8 mouse cellular contexts compared by ENCODE assay signal in genomic region chrX:20364391-20365365, GRCm38 (mm10). TPM values are rescaled to one million over a fixed set of nuclear protein-coding genes. Genes with fewer than 3 reads are reported as not detected.
DNase-seq lines count a peak whose midpoint lies in the region; ATAC-seq and TF ChIP-seq lines count a peak whose summit lies in the region.

Gene Rp2, plus strand, starts transcription at chrX:20364481.

- TF ChIP-seq POLR2A in olfactory bulb, adult 2 months (IDR thresholded peaks at IDR 0.05; ENCODE audit: insufficient read depth, low read depth, low read length) = 0 out of 2 replicates have a peak, but pooled peaks have one; percentile 47
- 0 out of 2 replicates have a peak, but pooled peaks have one; percentile 56 for TF ChIP-seq POLR2A in thymus, adult 2 months (IDR thresholded peaks at IDR 0.05; ENCODE audit: control insufficient read depth, extremely low read depth, insufficient read depth, low read length, poor library complexity)

- no peaks in the 10 kb centered on the region for H3K27me3 ChIP-seq in forebrain, embryonic 15.5 days
- H3K27me3 ChIP-seq in lung, embryonic 14.5 days (ENCODE audit: insufficient read depth, low read length) = no peaks in the 10 kb centered on the region
- no peaks in the 10 kb centered on the region for H3K27me3 ChIP-seq in thymus, adult 2 months (ENCODE audit: control insufficient read depth, insufficient read depth, low read length)

- intact Hi-C loops in heart, postnatal 25 days (cut with DNase I) = loop anchor here (5.0 kb wide), 1 partner anchor 198 kb away; no protein-coding TSS in a partner anchor

- H3K4me3 ChIP-seq in ES-E14 (ENCODE audit: insufficient read depth in 1 of 2, low read depth in 1 of 2, low read length in 2 of 2, poor library complexity in 1 of 2, severe bottlenecking in 1 of 2) = peak within 1 kb of the TSS; percentile 86 to 96
- H3K4me3 ChIP-seq in forebrain, embryonic 15.5 days = peak within 1 kb of the TSS; percentile 65
- peak within 1 kb of the TSS; percentile 74 for H3K4me3 ChIP-seq in layer of hippocampus, adult 2 months
- peak within 1 kb of the TSS; percentile 59 for H3K4me3 ChIP-seq in lung, embryonic 14.5 days (ENCODE audit: low read depth, low read length)
- peak within 1 kb of the TSS; percentile 75 for H3K4me3 ChIP-seq in olfactory bulb, adult 2 months (ENCODE audit: insufficient read depth, low read depth, low read length)
- H3K4me3 ChIP-seq in thymus, adult 2 months (ENCODE audit: control insufficient read depth, insufficient read depth, low read length) = peak within 1 kb of the TSS; percentile 99

- H3K4me2 ChIP-seq in forebrain, embryonic 15.5 days (replicated peaks) = peak within 1 kb of the TSS; percentile 57
- H3K4me2 ChIP-seq in lung, embryonic 14.5 days = peak within 1 kb of the TSS; percentile 57

- no peak within 1 kb of the TSS for H3K27ac ChIP-seq in ES-E14 (ENCODE audit: insufficient read depth, low read depth, low read length, poor library complexity, severe bottlenecking)
- peak within 1 kb of the TSS; percentile 48; the same call in 1 of the 2 replicates for H3K27ac ChIP-seq in forebrain, embryonic 15.5 days (replicated peaks)
- peak within 1 kb of the TSS; percentile 84 for H3K27ac ChIP-seq in layer of hippocampus, adult 2 months
- H3K27ac ChIP-seq in lung, embryonic 14.5 days (ENCODE audit: low read depth) = peak within 1 kb of the TSS; percentile 72
- 0 out of 2 replicates have a peak within 1 kb of the TSS, but pooled peaks have one; percentile 33 for H3K27ac ChIP-seq in olfactory bulb, adult 2 months (ENCODE audit: insufficient read depth, low read depth, low read length)
- H3K27ac ChIP-seq in thymus, adult 2 months (ENCODE audit: control insufficient read depth, insufficient read depth, low read length) = no peak within 1 kb of the TSS

- H3K9ac ChIP-seq in ES-E14 (ENCODE audit: insufficient read depth, low read depth, low read length, poor library complexity, severe bottlenecking) = peak within 1 kb of the TSS; percentile 80
- peak within 1 kb of the TSS; percentile 73 for H3K9ac ChIP-seq in forebrain, embryonic 15.5 days (replicated peaks)
- H3K9ac ChIP-seq in lung, embryonic 14.5 days = peak within 1 kb of the TSS; percentile 62

- peak; percentile 100 for ATAC-seq in forebrain, embryonic 15.5 days (replicated peaks)
- ATAC-seq in lung, embryonic 14.5 days (ENCODE audit: insufficient read depth) = peak; percentile 100

- H3K9me3 ChIP-seq in ES-E14 (ENCODE audit: control insufficient read depth, insufficient read depth, low read depth, low read length) = no peaks in the 10 kb centered on the region
- no peaks in the 10 kb centered on the region for H3K9me3 ChIP-seq in forebrain, embryonic 15.5 days
- H3K9me3 ChIP-seq in lung, embryonic 14.5 days (ENCODE audit: low read depth, low read length) = no peaks in the 10 kb centered on the region

- in situ Hi-C loops in ES-E14 (cut with MboI; ENCODE audit: low sequenced_read_pairs in 2 of 2, unreplicated experiment in 2 of 2) = no loop called here

- TF ChIP-seq CTCF in layer of hippocampus, adult 2 months (conservative IDR thresholded peaks at IDR 0.05) = no peak
- TF ChIP-seq CTCF in lung, embryonic 14.5 days (IDR thresholded peaks at IDR 0.05; ENCODE audit: low read depth) = no peak
- no peak for TF ChIP-seq CTCF in olfactory bulb, adult 2 months (IDR thresholded peaks at IDR 0.05; ENCODE audit: insufficient read depth, low read depth, low read length)
- no peak for TF ChIP-seq CTCF in thymus, adult 2 months (IDR thresholded peaks at IDR 0.05; ENCODE audit: borderline replicate concordance, control insufficient read depth, extremely low read depth, insufficient read depth, low read length, poor library complexity)

- DNase-seq in ES-E14 (ENCODE audit: low read depth, low spot score) = peak; percentile 72
- DNase-seq in cerebellum, adult 11-12 months = peak; percentile 87
- DNase-seq in heart, postnatal 25 days (ENCODE audit: low spot score) = peak; percentile 75
- DNase-seq in layer of hippocampus, adult 2 months (ENCODE audit: low spot score in 2 of 2) = peak; percentile 69 to 82
- peak; percentile 86 for DNase-seq in lung, embryonic 14.5 days
- peak; percentile 80 for DNase-seq in thymus, adult 2 months

- H3K4me1 ChIP-seq in ES-E14 (ENCODE audit: control insufficient read depth in 2 of 2, insufficient read depth in 2 of 2, low read length in 2 of 2, poor library complexity in 1 of 2) = no peaks in the 10 kb centered on the region
- 0 out of 2 replicates have a peak, but pooled peaks cover 4% of the 10 kb centered on the region for H3K4me1 ChIP-seq in forebrain, embryonic 15.5 days
- H3K4me1 ChIP-seq in lung, embryonic 14.5 days (ENCODE audit: insufficient read depth) = no peaks in the 10 kb centered on the region
- H3K4me1 ChIP-seq in olfactory bulb, adult 2 months (ENCODE audit: control insufficient read depth, insufficient read depth, low read length) = no peaks in the 10 kb centered on the region
- H3K4me1 ChIP-seq in thymus, adult 2 months (replicated peaks; ENCODE audit: control insufficient read depth, insufficient read depth, low read length) = no peaks in the 10 kb centered on the region; the same call in 1 of the 2 replicates

- WGBS in forebrain, embryonic 15.5 days = 14% methylated on average over 35 of the region's 35 CpGs
- 7% methylated on average over 35 of the region's 35 CpGs for WGBS in lung, embryonic 14.5 days
- 13% methylated on average over 35 of the region's 35 CpGs for WGBS in olfactory bulb, adult 2 months
- 3% methylated on average over 34 of the region's 35 CpGs for WGBS in thymus, adult 2 months

- no peaks in the 10 kb centered on the region for H3K36me3 ChIP-seq in ES-E14 (ENCODE audit: control insufficient read depth, insufficient read depth, low read length, poor library complexity, severe bottlenecking)
- H3K36me3 ChIP-seq in forebrain, embryonic 15.5 days = no peaks in the 10 kb centered on the region
- H3K36me3 ChIP-seq in lung, embryonic 14.5 days (ENCODE audit: insufficient read depth) = no peaks in the 10 kb centered on the region
- H3K36me3 ChIP-seq in thymus, adult 2 months (ENCODE audit: control insufficient read depth, insufficient read depth, low read length) = no peaks in the 10 kb centered on the region

TF ChIP-seq in ES-E14, 5 proteins besides CTCF, POLR2A, EP300 and RAD21:
- TF ChIP-seq CHD2 (IDR thresholded peaks at IDR 0.05; ENCODE audit: low read depth, low read length) (peak; percentile 36; the same call in 1 of the 2 replicates), HCFC1 (IDR thresholded peaks at IDR 0.05; ENCODE audit: borderline replicate concordance, insufficient read depth, low read length) (no peak)

RNA-seq across cellular contexts. Expression of gene Rp2, which starts in this region (rescaled TPM):
- total RNA-seq in ES-E14 (2012; rRNA removed) = 17.9 and 22.3 TPM in 2 replicates
- 18.5 and 18.9 TPM in 2 replicates for polyA plus RNA-seq in forebrain, embryonic 15.5 days (2015; fragmentation: Nextera tagmentation; extraction: Ambion mirVana)
- 10 to 100 TPM; 10.6 TPM for total RNA-seq in heart, postnatal 25 days (2021)
- total RNA-seq in layer of hippocampus, adult 2 months (2021) = 10 to 100 TPM; 16.8 to 17.1 TPM
- polyA plus RNA-seq in lung, embryonic 14.5 days (2014; fragmentation: Nextera tagmentation; extraction: Ambion mirVana) = 21.6 and 22.9 TPM in 2 replicates
- polyA plus RNA-seq in olfactory bulb, adult 2 months (2012; ENCODE audit: insufficient read depth, insufficient read length, low replicate concordance, missing spikeins) = not detected in 2 replicates
- polyA plus RNA-seq in thymus, adult 2 months (2012; rRNA removed) = 8.1 TPM in 2 replicates

Comparison
In these comparisons a context has a peak if more than half of its experiments do, and no peak if none do; other contexts are left out.
1. H3K27ac ChIP-seq: peak in forebrain, embryonic 15.5 days (single experiment), layer of hippocampus, adult 2 months (single experiment), lung, embryonic 14.5 days (single experiment) and olfactory bulb, adult 2 months (single experiment); none in ES-E14 (single experiment) and thymus, adult 2 months (single experiment).
2. Peak in every context shown above with its lines, with median percentiles within 50 percentile points of each other: DNase-seq, H3K4me3 ChIP-seq and H3K9ac ChIP-seq.